In genomic region chr10:33904530-33905481, GRCm38 (mm10) we compare ENCODE assay signal across 8 mouse cellular contexts. TPM values are rescaled to one million over a fixed set of nuclear protein-coding genes. Genes with fewer than 3 reads are reported as not detected.
DNase-seq lines count a peak whose midpoint lies in the region; ATAC-seq and TF ChIP-seq lines count a peak whose summit lies in the region.

Gene Rsph4a (plus strand): TSS chr10:33905111.

- no peaks in the 10 kb centered on the region for H3K36me3 ChIP-seq in embryonic facial prominence, embryonic 14.5 days (ENCODE audit: control insufficient read depth, insufficient read depth, low read length)
- no peaks in the 10 kb centered on the region for H3K36me3 ChIP-seq in liver, embryonic 14.5 days (replicated peaks; ENCODE audit: control insufficient read depth, insufficient read depth, low read depth)

- H3K27me3 ChIP-seq in embryonic facial prominence, embryonic 14.5 days (replicated peaks; ENCODE audit: control insufficient read depth, insufficient read depth, low read length): no peaks in the 10 kb centered on the region
- no peaks in the 10 kb centered on the region for H3K27me3 ChIP-seq in liver, embryonic 14.5 days (ENCODE audit: control insufficient read depth, insufficient read depth, low read length)

- no peaks in the 10 kb centered on the region for H3K4me1 ChIP-seq in embryonic facial prominence, embryonic 14.5 days (ENCODE audit: control insufficient read depth, insufficient read depth, low read length)
- no peaks in the 10 kb centered on the region for H3K4me1 ChIP-seq in liver, embryonic 14.5 days (replicated peaks; ENCODE audit: control insufficient read depth in 2 of 2, insufficient read depth in 2 of 2, low read length in 1 of 2)

- no peaks in the 10 kb centered on the region for H3K9me3 ChIP-seq in embryonic facial prominence, embryonic 14.5 days (ENCODE audit: control insufficient read depth, low read length)
- H3K9me3 ChIP-seq in liver, embryonic 14.5 days (ENCODE audit: control insufficient read depth, low read length): no peaks in the 10 kb centered on the region

- no peak within 1 kb of the TSS for H3K27ac ChIP-seq in embryonic facial prominence, embryonic 14.5 days (replicated peaks; ENCODE audit: low read depth, low read length)
- H3K27ac ChIP-seq in liver, embryonic 14.5 days: no peak within 1 kb of the TSS

- no peak for TF ChIP-seq CTCF in liver, embryonic 14.5 days (IDR thresholded peaks at IDR 0.05; ENCODE audit: low read depth)

- peak; percentile 10 for DNase-seq in thymus, postnatal 4 days
- no peak for DNase-seq in thymus, postnatal 36 days
- DNase-seq in embryonic facial prominence, embryonic 14.5 days (ENCODE audit: low spot score): peak; percentile 85
- peak; percentile 71 for DNase-seq in layer of hippocampus, adult 11-12 months (ENCODE audit: low spot score)
- peak in 2 of 3 experiments; percentile 9 for DNase-seq in liver, embryonic 14.5 days (ENCODE audit: low read depth in 3 of 3, low spot score in 3 of 3)
- peak; percentile 6 for DNase-seq in ovary, postnatal 10 days (ENCODE audit: low spot score)

- 9% methylated on average over 17 of the region's 17 CpGs for WGBS in embryonic facial prominence, embryonic 14.5 days
- 6% methylated on average over 17 of the region's 17 CpGs for WGBS in liver, embryonic 14.5 days (ENCODE audit: insufficient replicate concordance)

- ATAC-seq in embryonic facial prominence, embryonic 14.5 days (ENCODE audit: low read depth): peak; percentile 98
- peak; percentile 78 to 83 for ATAC-seq in hematopoietic stem cell, adult 5-6 weeks (replicated peaks in 1 of 2; ENCODE audit: insufficient read depth in 1 of 2, low FRiP score in 2 of 2, low TSS enrichment in 1 of 2, low read depth in 1 of 2, poor library complexity in 2 of 2, severe bottlenecking in 2 of 2)
- ATAC-seq in liver, embryonic 14.5 days (ENCODE audit: insufficient read depth): peak; percentile 61
- ATAC-seq in megakaryocyte progenitor cell, adult 5-6 weeks (replicated peaks; ENCODE audit: poor library complexity): no peak

- H3K4me2 ChIP-seq in embryonic facial prominence, embryonic 14.5 days (ENCODE audit: low read depth, low read length): peak within 1 kb of the TSS; percentile 71
- peak within 1 kb of the TSS; percentile 44 for H3K4me2 ChIP-seq in liver, embryonic 14.5 days (ENCODE audit: low read depth)

- H3K4me3 ChIP-seq in embryonic facial prominence, embryonic 14.5 days (ENCODE audit: low read depth, low read length): peak within 1 kb of the TSS; percentile 45
- H3K4me3 ChIP-seq in liver, embryonic 14.5 days (ENCODE audit: insufficient read depth in 1 of 2, low read depth in 2 of 2, low read length in 2 of 2): no peak within 1 kb of the TSS; a peak in 1 of 4 replicates

- peak within 1 kb of the TSS; percentile 49 for H3K9ac ChIP-seq in embryonic facial prominence, embryonic 14.5 days (ENCODE audit: low read depth, low read length)
- no peak within 1 kb of the TSS for H3K9ac ChIP-seq in liver, embryonic 14.5 days (replicated peaks)

- TF ChIP-seq EP300 in liver, embryonic 14.5 days (IDR thresholded peaks at IDR 0.05; ENCODE audit: low read depth): no peak

RNA-seq across cellular contexts. Expression of gene Rsph4a, which starts in this region (rescaled TPM):
- polyA plus RNA-seq in embryonic facial prominence, embryonic 14.5 days (2014; fragmentation: Nextera tagmentation; extraction: Ambion mirVana): 0.52 and 1.3 TPM in 2 replicates
- total RNA-seq in hematopoietic stem cell, adult 5-6 weeks (2017): not detected in 2 replicates
- polyA plus RNA-seq in liver, embryonic 14.5 days (2012; rRNA removed): not detected in 2 replicates
- polyA plus RNA-seq in liver, embryonic 14.5 days (2014; fragmentation: Nextera tagmentation; extraction: Ambion mirVana): not detected in 2 replicates
- total RNA-seq in megakaryocyte progenitor cell, adult 5-6 weeks (2015): not detected in 2 replicates
- not detected in 2 replicates for total RNA-seq in megakaryocyte progenitor cell, adult 5-6 weeks (2017)

Comparison
In these comparisons a context has a peak if more than half of its experiments do, and no peak if none do; other contexts are left out.
1. DNase-seq: peak in thymus, postnatal 4 days (single experiment), embryonic facial prominence, embryonic 14.5 days (single experiment), layer of hippocampus, adult 11-12 months (single experiment) and ovary, postnatal 10 days (single experiment); none in thymus, postnatal 36 days (0 of 2).
2. Peak in ATAC-seq in hematopoietic stem cell, adult 5-6 weeks; RNA of the gene not detected or under 1 TPM.
3. Peak in DNase-seq, ATAC-seq and H3K4me2 ChIP-seq in liver, embryonic 14.5 days; RNA of the gene not detected or under 1 TPM.